Comparison of ENCODE assay signal across 10 mouse cellular contexts in the genomic region with DNA sequence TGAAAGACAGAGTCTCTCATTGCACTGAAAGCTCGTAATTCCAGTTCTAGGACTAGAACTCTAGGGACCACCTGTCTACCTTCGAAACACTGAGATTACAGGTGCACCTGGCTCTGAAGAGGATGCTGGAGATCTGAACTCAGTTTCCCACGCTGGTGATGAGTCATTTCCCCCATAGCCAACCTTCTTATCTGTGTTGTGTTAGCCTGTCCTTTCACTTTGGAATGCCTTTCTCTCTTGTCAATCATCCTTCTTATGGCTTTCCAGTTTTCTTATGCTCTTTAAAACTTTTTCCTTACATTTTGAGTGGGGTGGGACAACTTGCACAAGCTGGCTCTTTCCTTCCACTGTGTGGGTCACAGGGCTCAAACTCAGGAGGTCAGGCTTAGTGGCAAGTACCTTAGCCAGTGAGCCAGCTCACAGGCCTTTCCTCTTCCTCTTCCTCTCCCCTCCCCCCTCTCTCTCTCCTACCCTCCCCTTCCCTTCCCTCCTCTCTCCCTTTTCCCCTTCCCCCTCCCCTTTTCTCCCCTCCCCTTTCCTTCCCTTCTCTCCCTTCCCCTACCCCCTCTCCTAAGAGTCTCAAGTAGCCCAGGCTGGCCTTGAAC. TPM values are rescaled to one million over a fixed set of nuclear protein-coding genes. Genes with fewer than 3 reads are reported as not detected.
DNase-seq lines count a peak whose midpoint lies in the region; ATAC-seq and TF ChIP-seq lines count a peak whose summit lies in the region.
"Had no signal": no experiment of that assay in that cellular context is flagged by ENCODE, and none has a peak within 500 bp of the region (broad histone marks: within the 10 kb centered on the region; RNA-seq: fewer than 3 reads in every experiment).

No protein-coding gene starts in this region.

- 62% methylated on average over 3 of the region's 3 CpGs for WGBS in heart, embryonic 14.5 days
- 88% methylated on average over 3 of the region's 3 CpGs for WGBS in hindbrain, embryonic 13.5 days
- 83% methylated on average over 3 of the region's 3 CpGs for WGBS in midbrain, embryonic 11.5 days

- H3K27ac ChIP-seq in heart, embryonic 14.5 days (replicated peaks in 1 of 2; ENCODE audit: control insufficient read depth in 1 of 2, insufficient read depth in 1 of 2, low read depth in 2 of 2, low read length in 2 of 2): no peak overlapping the region
- no peak overlapping the region for H3K27ac ChIP-seq in hindbrain, embryonic 13.5 days
- H3K27ac ChIP-seq in midbrain, embryonic 11.5 days (ENCODE audit: low read depth, low read length): no peak overlapping the region

- no peaks in the 10 kb centered on the region for H3K27me3 ChIP-seq in heart, embryonic 14.5 days (ENCODE audit: control insufficient read depth, insufficient read depth, low read length)
- H3K27me3 ChIP-seq in E14TG2a.4 (ENCODE audit: insufficient read depth, low read length): peaks cover 12% of the 10 kb centered on the region
- H3K27me3 ChIP-seq in hindbrain, embryonic 13.5 days: no peaks in the 10 kb centered on the region
- no peaks in the 10 kb centered on the region for H3K27me3 ChIP-seq in midbrain, embryonic 11.5 days (ENCODE audit: control insufficient read depth, insufficient read depth, low read length)

- no peaks in the 10 kb centered on the region for H3K9me3 ChIP-seq in heart, embryonic 14.5 days (ENCODE audit: control insufficient read depth, low read length)
- no peaks in the 10 kb centered on the region for H3K9me3 ChIP-seq in E14TG2a.4 (ENCODE audit: low read length)
- no peaks in the 10 kb centered on the region for H3K9me3 ChIP-seq in hindbrain, embryonic 13.5 days
- H3K9me3 ChIP-seq in midbrain, embryonic 11.5 days (ENCODE audit: control insufficient read depth, low read length): no peaks in the 10 kb centered on the region
- H3K9me3 ChIP-seq: G1E had no signal

- no peak overlapping the region for H3K9ac ChIP-seq in heart, embryonic 14.5 days (ENCODE audit: low read length)
- H3K9ac ChIP-seq in hindbrain, embryonic 13.5 days: peak overlapping the region; percentile 71
- no peak overlapping the region for H3K9ac ChIP-seq in midbrain, embryonic 11.5 days (ENCODE audit: low read length)

- DNase-seq in heart, postnatal 25 days (ENCODE audit: low spot score): no peak
- DNase-seq in midbrain, embryonic 11.5 days (ENCODE audit: low spot score, missing footprints): no peak
- DNase-seq in left cerebral cortex, postnatal 36 days (ENCODE audit: low spot score in 2 of 2): no peak
- DNase-seq in cerebellum, adult 18-20 months: no peak
- DNase-seq in right cerebral cortex, postnatal 25 days: no peak
- DNase-seq: kidney, adult 8-10 months had no signal

- H3K4me2 ChIP-seq in heart, embryonic 14.5 days (ENCODE audit: low read length): peak overlapping the region; percentile 71
- H3K4me2 ChIP-seq in hindbrain, embryonic 13.5 days: peak overlapping the region; percentile 78
- peak overlapping the region; percentile 80 for H3K4me2 ChIP-seq in midbrain, embryonic 11.5 days

- ATAC-seq in heart, embryonic 14.5 days (ENCODE audit: insufficient number of reproducible peaks, insufficient read depth, low FRiP score, low read depth): no peak
- no peak for ATAC-seq in hindbrain, embryonic 13.5 days (ENCODE audit: low FRiP score)
- ATAC-seq in midbrain, embryonic 11.5 days (ENCODE audit: low FRiP score): no peak

- H3K4me3 ChIP-seq in heart, embryonic 14.5 days (ENCODE audit: control insufficient read depth in 1 of 2, insufficient read depth in 1 of 2, low read depth in 1 of 2, low read length in 2 of 2): no peak overlapping the region
- H3K4me3 ChIP-seq in E14TG2a.4 (replicated peaks; ENCODE audit: low read length): peak overlapping the region; percentile 79; the same call in 1 of the 2 replicates
- H3K4me3 ChIP-seq in hindbrain, embryonic 13.5 days: peak overlapping the region; percentile 51; the same call in 1 of the 2 replicates
- no peak overlapping the region for H3K4me3 ChIP-seq in midbrain, embryonic 11.5 days (ENCODE audit: low read depth, low read length)

- H3K4me1 ChIP-seq in heart, embryonic 14.5 days (ENCODE audit: control insufficient read depth in 2 of 2, insufficient read depth in 2 of 2, low read length in 2 of 2): peaks cover 3 to 14% of the 10 kb centered on the region in 2 experiments; a peak in 2 of 4 replicates
- peaks cover 24% of the 10 kb centered on the region for H3K4me1 ChIP-seq in E14TG2a.4 (replicated peaks; ENCODE audit: low read depth, low read length)
- H3K4me1 ChIP-seq in hindbrain, embryonic 13.5 days (replicated peaks): peaks cover 43% of the 10 kb centered on the region
- H3K4me1 ChIP-seq in midbrain, embryonic 11.5 days (ENCODE audit: control insufficient read depth, insufficient read depth, low read length): peaks cover 15% of the 10 kb centered on the region

- intact Hi-C loops in heart, postnatal 25 days (cut with DNase I): loop anchor here (5.0 to 10.0 kb wide), 4 partner anchors 47 to 175 kb away; a partner anchor contains a TSS
- intact Hi-C loops in left cerebral cortex, postnatal 36 days (cut with DNase I): loop anchor here (2.0 to 5.0 kb wide), 2 partner anchors 49 to 178 kb away; a partner anchor contains a TSS

- no peak for TF ChIP-seq CTCF in E14TG2a.4 (conservative IDR thresholded peaks at IDR 0.05; ENCODE audit: low read length)

- H3K36me3 ChIP-seq in heart, embryonic 14.5 days (ENCODE audit: control insufficient read depth, insufficient read depth, low read length): peaks cover 37% of the 10 kb centered on the region
- peaks cover 38% of the 10 kb centered on the region for H3K36me3 ChIP-seq in E14TG2a.4 (ENCODE audit: insufficient read depth, low read length)
- peaks cover 42% of the 10 kb centered on the region for H3K36me3 ChIP-seq in hindbrain, embryonic 13.5 days
- 0 out of 2 replicates have a peak, but pooled peaks cover 8% of the 10 kb centered on the region for H3K36me3 ChIP-seq in midbrain, embryonic 11.5 days (ENCODE audit: control insufficient read depth, insufficient read depth, low read length)

RNA-seq across cellular contexts. Expression of a gene that starts 1.2 kb away (rescaled TPM):
- polyA plus RNA-seq in heart, embryonic 14.5 days (2014; fragmentation: Nextera tagmentation; extraction: Ambion mirVana): 22.3 and 28.5 TPM in 2 replicates
- 10 to 100 TPM; 39.7 to 41.8 TPM for total RNA-seq in heart, postnatal 25 days (2021)
- polyA plus RNA-seq in hindbrain, embryonic 13.5 days (2015; fragmentation: Nextera tagmentation; extraction: Ambion mirVana): 33.3 and 34.6 TPM in 2 replicates
- 25.6 and 31.9 TPM in 2 replicates for polyA plus RNA-seq in midbrain, embryonic 11.5 days (2014; fragmentation: Nextera tagmentation; extraction: Ambion mirVana)
- 100 to 1,000 TPM in 1 of 2 experiments, 10 to 100 TPM in 1; 78.3 to 102 TPM for total RNA-seq in left cerebral cortex, postnatal 36 days (2021)

RNA-seq across cellular contexts. Expression of a gene that starts 6.2 kb away (rescaled TPM):
- polyA plus RNA-seq in heart, embryonic 14.5 days (2014; fragmentation: Nextera tagmentation; extraction: Ambion mirVana): 21.7 and 22.8 TPM in 2 replicates
- total RNA-seq in heart, postnatal 25 days (2021): 1 to 10 TPM; 3.6 to 4.1 TPM
- polyA plus RNA-seq in hindbrain, embryonic 13.5 days (2015; fragmentation: Nextera tagmentation; extraction: Ambion mirVana): 67.4 and 79.7 TPM in 2 replicates
- polyA plus RNA-seq in midbrain, embryonic 11.5 days (2014; fragmentation: Nextera tagmentation; extraction: Ambion mirVana): 43.3 and 54.0 TPM in 2 replicates
- 100 to 1,000 TPM; 147 to 162 TPM for total RNA-seq in left cerebral cortex, postnatal 36 days (2021)
- polyA plus RNA-seq: G1E had no signal

RNA-seq across cellular contexts. Expression of a gene that starts 7.5 kb away (rescaled TPM):
- not detected in 2 replicates for polyA plus RNA-seq in heart, embryonic 14.5 days (2014; fragmentation: Nextera tagmentation; extraction: Ambion mirVana)
- total RNA-seq in heart, postnatal 25 days (2021): not detected
- polyA plus RNA-seq in hindbrain, embryonic 13.5 days (2015; fragmentation: Nextera tagmentation; extraction: Ambion mirVana): 0.17 and 0.48 TPM in 2 replicates
- polyA plus RNA-seq in midbrain, embryonic 11.5 days (2014; fragmentation: Nextera tagmentation; extraction: Ambion mirVana): 0.11 and 0.22 TPM in 2 replicates
- total RNA-seq in left cerebral cortex, postnatal 36 days (2021): under 1 TPM in 1 of 2 experiments, not detected in 1; 0.25 TPM
- polyA plus RNA-seq: G1E had no signal

RNA-seq across cellular contexts. Expression of a gene that starts 38.2 kb away (rescaled TPM):
- 4.8 and 5.4 TPM in 2 replicates for polyA plus RNA-seq in heart, embryonic 14.5 days (2014; fragmentation: Nextera tagmentation; extraction: Ambion mirVana)
- 1 to 10 TPM; 1.3 to 1.7 TPM for total RNA-seq in heart, postnatal 25 days (2021)
- polyA plus RNA-seq in hindbrain, embryonic 13.5 days (2015; fragmentation: Nextera tagmentation; extraction: Ambion mirVana): 2.7 and 3.2 TPM in 2 replicates
- 2.6 and 3.4 TPM in 2 replicates for polyA plus RNA-seq in midbrain, embryonic 11.5 days (2014; fragmentation: Nextera tagmentation; extraction: Ambion mirVana)
- 1 to 10 TPM; 2.2 to 4.0 TPM for total RNA-seq in left cerebral cortex, postnatal 36 days (2021)

RNA-seq across cellular contexts. Expression of a gene that starts 48.7 kb away (rescaled TPM):
- 0.41 and 1.1 TPM in 2 replicates for polyA plus RNA-seq in heart, embryonic 14.5 days (2014; fragmentation: Nextera tagmentation; extraction: Ambion mirVana)
- total RNA-seq in heart, postnatal 25 days (2021): not detected
- 0.65 TPM in 1 of 2 replicates, not detected in the other for polyA plus RNA-seq in hindbrain, embryonic 13.5 days (2015; fragmentation: Nextera tagmentation; extraction: Ambion mirVana)
- polyA plus RNA-seq in midbrain, embryonic 11.5 days (2014; fragmentation: Nextera tagmentation; extraction: Ambion mirVana): 1.3 TPM in 1 of 2 replicates, not detected in the other
- total RNA-seq in left cerebral cortex, postnatal 36 days (2021): not detected
- total RNA-seq: G1E had no signal

Comparison
In these comparisons a context has a peak if more than half of its experiments do, and no peak if none do; other contexts are left out.
1. H3K4me3 ChIP-seq: peak in E14TG2a.4 (single experiment) and hindbrain, embryonic 13.5 days (single experiment); none in heart, embryonic 14.5 days (0 of 2) and midbrain, embryonic 11.5 days (single experiment).
2. Peak in every context shown above with its lines, with median percentiles within 50 percentile points of each other: H3K4me2 ChIP-seq.